Mouse (Mus musculus): ENCODE data around the gene Rnf151.
"Not testable (repeated sequence)": the region's sequence is repeated elsewhere in the genome, so short reads cannot be mapped to it uniquely, and the experiment has no call there.

DNA sequence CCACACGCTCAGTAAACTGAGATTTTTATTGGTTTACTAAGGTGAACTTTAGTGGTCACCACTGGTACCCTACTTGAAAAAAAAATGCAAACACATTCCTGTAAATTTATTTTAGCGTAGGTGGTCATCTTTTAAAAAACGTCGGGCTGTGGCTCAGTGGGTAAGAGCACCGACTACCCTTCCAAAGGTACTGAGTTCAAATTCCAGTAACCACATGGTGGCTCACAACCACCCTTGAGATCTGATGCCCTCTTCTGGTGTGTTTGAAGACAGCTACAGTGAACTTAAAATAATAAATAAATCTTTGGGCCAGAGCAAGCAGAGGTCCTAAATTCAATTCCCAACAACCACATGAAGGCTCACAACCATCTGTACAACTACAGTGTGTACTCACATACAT lies 1.1 kb upstream of the Rnf151 start:
- TF ChIP-seq CTCF, POLR2A (IDR thresholded peaks at IDR 0.05; ENCODE audit: insufficient read depth, low read depth, low read length): not testable (repeated sequence)
